Comparison of ENCODE assay signal across 9 mouse cellular contexts in the genomic region with DNA sequence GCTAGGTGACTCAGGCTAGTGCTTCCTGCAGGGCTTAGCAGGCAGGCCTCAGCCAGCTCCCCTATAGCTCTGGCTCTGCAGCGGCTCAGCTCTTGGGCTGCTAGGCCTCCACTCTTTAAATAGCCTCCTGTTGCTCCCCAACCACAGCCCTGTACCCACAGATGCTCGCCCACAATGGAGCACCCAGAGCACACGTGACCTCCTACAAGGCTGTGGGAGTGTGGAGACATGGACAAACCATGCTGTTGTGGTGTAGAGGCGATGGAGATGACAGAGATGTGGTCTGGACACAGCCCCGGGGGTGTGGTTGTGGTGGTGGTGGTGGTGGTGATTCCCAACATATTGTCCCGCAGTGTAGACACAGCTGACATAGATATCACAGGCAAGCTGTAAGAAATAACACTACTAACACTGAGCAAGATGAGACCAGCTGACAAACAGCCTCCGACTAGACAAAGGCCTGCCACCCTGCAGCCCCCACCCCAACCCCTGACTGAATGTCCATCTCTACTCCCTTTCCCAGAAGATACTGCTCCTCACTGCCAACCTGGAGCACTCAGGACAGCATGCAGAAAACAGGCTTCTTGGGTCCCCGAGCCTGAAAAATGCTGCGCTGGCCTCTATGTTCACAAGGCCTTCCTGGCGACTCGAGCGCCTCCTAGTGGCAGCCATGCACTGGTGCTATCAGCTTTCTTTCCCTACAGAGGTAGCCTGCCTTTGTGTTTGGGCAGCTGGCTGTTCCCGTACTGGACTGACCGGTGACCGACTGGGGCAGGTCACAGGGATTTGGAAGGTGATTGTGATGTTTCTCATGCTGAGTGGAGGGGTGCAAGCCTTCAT. TPM values are rescaled to one million over a fixed set of nuclear protein-coding genes. Genes with fewer than 3 reads are reported as not detected.
DNase-seq lines count a peak whose midpoint lies in the region; ATAC-seq and TF ChIP-seq lines count a peak whose summit lies in the region.
"Had no signal": no experiment of that assay in that cellular context is flagged by ENCODE, and none has a peak within 500 bp of the region (broad histone marks: within the 10 kb centered on the region; RNA-seq: fewer than 3 reads in every experiment).

No protein-coding gene starts in this region.

- H3K27me3 ChIP-seq in cerebellum, adult 2 months (ENCODE audit: control insufficient read depth, insufficient read depth, low read length), result no peaks in the 10 kb centered on the region
- H3K27me3 ChIP-seq in forebrain, postnatal 0 days (ENCODE audit: insufficient read depth, low read length), result no peaks in the 10 kb centered on the region
- H3K27me3 ChIP-seq in intestine, postnatal 0 days (replicated peaks; ENCODE audit: control insufficient read depth, insufficient read depth, low read length), result no peaks in the 10 kb centered on the region
- no peaks in the 10 kb centered on the region; the same call in 1 of the 2 replicates for H3K27me3 ChIP-seq in liver, embryonic 11.5 days (replicated peaks; ENCODE audit: control insufficient read depth, insufficient read depth, low read length)
- H3K27me3 ChIP-seq in neural tube, embryonic 13.5 days, result no peaks in the 10 kb centered on the region
- H3K27me3 ChIP-seq: embryonic facial prominence, embryonic 12.5 days had no signal

- no peaks in the 10 kb centered on the region for H3K4me1 ChIP-seq in cerebellum, adult 2 months (ENCODE audit: control insufficient read depth, insufficient read depth, low read length)
- H3K4me1 ChIP-seq in forebrain, postnatal 0 days (ENCODE audit: insufficient read depth), result no peaks in the 10 kb centered on the region
- H3K4me1 ChIP-seq in intestine, postnatal 0 days (replicated peaks; ENCODE audit: control insufficient read depth, insufficient read depth, low read length), result no peaks in the 10 kb centered on the region
- no peaks in the 10 kb centered on the region for H3K4me1 ChIP-seq in liver, embryonic 11.5 days (replicated peaks; ENCODE audit: control insufficient read depth, insufficient read depth, low read length)
- peaks cover 8% of the 10 kb centered on the region; the same call in 1 of the 2 replicates for H3K4me1 ChIP-seq in neural tube, embryonic 13.5 days (replicated peaks)

- H3K36me3 ChIP-seq in forebrain, postnatal 0 days (ENCODE audit: insufficient read depth), result no peaks in the 10 kb centered on the region
- no peaks in the 10 kb centered on the region for H3K36me3 ChIP-seq in intestine, postnatal 0 days (ENCODE audit: control insufficient read depth, insufficient read depth)
- no peaks in the 10 kb centered on the region for H3K36me3 ChIP-seq in liver, embryonic 11.5 days (ENCODE audit: control insufficient read depth, insufficient read depth, low read length)
- H3K36me3 ChIP-seq in neural tube, embryonic 13.5 days, result no peaks in the 10 kb centered on the region
- H3K36me3 ChIP-seq: embryonic facial prominence, embryonic 12.5 days had no signal

- H3K9ac ChIP-seq in forebrain, postnatal 0 days, result no peak overlapping the region
- no peak overlapping the region for H3K9ac ChIP-seq in intestine, postnatal 0 days (ENCODE audit: low read depth, low read length)
- H3K9ac ChIP-seq in liver, embryonic 11.5 days (ENCODE audit: low read depth, low read length), result no peak overlapping the region
- no peak overlapping the region for H3K9ac ChIP-seq in neural tube, embryonic 13.5 days
- H3K9ac ChIP-seq: embryonic facial prominence, embryonic 12.5 days had no signal

- 55% methylated on average over 15 of the region's 15 CpGs for WGBS in cerebellum, adult 2 months
- 45% methylated on average over 15 of the region's 15 CpGs for WGBS in forebrain, postnatal 0 days
- 46% methylated on average over 15 of the region's 15 CpGs for WGBS in intestine, postnatal 0 days
- WGBS in liver, embryonic 11.5 days, result 41% methylated on average over 15 of the region's 15 CpGs
- 39% methylated on average over 15 of the region's 15 CpGs for WGBS in neural tube, embryonic 13.5 days

- DNase-seq in left cerebral cortex, adult 18-20 months (ENCODE audit: low spot score in 2 of 2), result peak; percentile 68
- no peak for DNase-seq in left cerebral cortex, adult 11 months (ENCODE audit: low spot score)
- DNase-seq in cerebellum, adult 2 months, result peak; percentile 41 to 66
- peak; percentile 79 for DNase-seq in forebrain, postnatal 0 days
- DNase-seq in liver, embryonic 11.5 days (ENCODE audit: low spot score), result peak; percentile 75
- DNase-seq in testis, postnatal 10 days (ENCODE audit: low spot score), result peak; percentile 88

- no peak overlapping the region for H3K4me2 ChIP-seq in forebrain, postnatal 0 days (ENCODE audit: low read depth)
- H3K4me2 ChIP-seq in intestine, postnatal 0 days (replicated peaks; ENCODE audit: low read depth), result no peak overlapping the region
- no peak overlapping the region for H3K4me2 ChIP-seq in liver, embryonic 11.5 days
- no peak overlapping the region for H3K4me2 ChIP-seq in neural tube, embryonic 13.5 days
- H3K4me2 ChIP-seq: embryonic facial prominence, embryonic 12.5 days had no signal

- no peak overlapping the region for H3K4me3 ChIP-seq in cerebellum, adult 2 months (replicated peaks; ENCODE audit: insufficient read depth, low read depth, low read length)
- no peak overlapping the region for H3K4me3 ChIP-seq in forebrain, postnatal 0 days (ENCODE audit: low read depth, low read length)
- no peak overlapping the region for H3K4me3 ChIP-seq in intestine, postnatal 0 days (ENCODE audit: low read depth, low read length)
- H3K4me3 ChIP-seq in liver, embryonic 11.5 days (ENCODE audit: low read depth, low read length), result no peak overlapping the region
- H3K4me3 ChIP-seq in neural tube, embryonic 13.5 days, result no peak overlapping the region
- H3K4me3 ChIP-seq: embryonic facial prominence, embryonic 12.5 days had no signal

- no peak for TF ChIP-seq POLR2A in cerebellum, adult 2 months (IDR thresholded peaks at IDR 0.05; ENCODE audit: borderline replicate concordance, insufficient read depth, low read length)

- H3K27ac ChIP-seq in cerebellum, adult 2 months (ENCODE audit: insufficient read depth, low read length), result no peak overlapping the region
- no peak overlapping the region for H3K27ac ChIP-seq in forebrain, postnatal 0 days (ENCODE audit: low read depth, low read length)
- H3K27ac ChIP-seq in intestine, postnatal 0 days (ENCODE audit: low read depth, low read length), result no peak overlapping the region
- no peak overlapping the region for H3K27ac ChIP-seq in liver, embryonic 11.5 days (ENCODE audit: low read depth, low read length)
- no peak overlapping the region for H3K27ac ChIP-seq in neural tube, embryonic 13.5 days (replicated peaks)
- H3K27ac ChIP-seq: embryonic facial prominence, embryonic 12.5 days had no signal

- peak; percentile 81 for TF ChIP-seq CTCF in cerebellum, adult 2 months (IDR thresholded peaks at IDR 0.05; ENCODE audit: borderline replicate concordance, insufficient read depth, low read depth, low read length)
- TF ChIP-seq CTCF in forebrain, postnatal 0 days (IDR thresholded peaks at IDR 0.05; ENCODE audit: low read depth), result peak; percentile 90
- peak; percentile 94 for TF ChIP-seq CTCF in intestine, postnatal 0 days (IDR thresholded peaks at IDR 0.05; ENCODE audit: low read depth)

- peak; percentile 55 for ATAC-seq in forebrain, postnatal 0 days
- no peak for ATAC-seq in intestine, postnatal 0 days
- no peak for ATAC-seq in liver, embryonic 11.5 days (replicated peaks; ENCODE audit: low FRiP score)
- 0 out of 2 replicates have a peak, but pooled peaks have one; percentile 30 for ATAC-seq in neural tube, embryonic 13.5 days (ENCODE audit: low read depth)

- H3K9me3 ChIP-seq in forebrain, postnatal 0 days (ENCODE audit: low read length), result no peaks in the 10 kb centered on the region
- no peaks in the 10 kb centered on the region for H3K9me3 ChIP-seq in intestine, postnatal 0 days (ENCODE audit: control insufficient read depth)
- no peaks in the 10 kb centered on the region for H3K9me3 ChIP-seq in liver, embryonic 11.5 days (ENCODE audit: control insufficient read depth, low read length)
- no peaks in the 10 kb centered on the region for H3K9me3 ChIP-seq in neural tube, embryonic 13.5 days
- H3K9me3 ChIP-seq: embryonic facial prominence, embryonic 12.5 days had no signal

RNA-seq across cellular contexts. Expression of a gene that starts 30.0 kb away (rescaled TPM):
- 10 to 100 TPM; 21.1 to 22.5 TPM for total RNA-seq in left cerebral cortex, adult 18-20 months (2021)
- polyA plus RNA-seq in cerebellum, adult 2 months (2012; rRNA removed), result 10.3 and 11.3 TPM in 2 replicates
- total RNA-seq in forebrain, postnatal 0 days (2014; rRNA removed), result 7.8 and 7.9 TPM in 2 replicates
- 1.5 and 1.9 TPM in 2 replicates for polyA plus RNA-seq in forebrain, postnatal 0 days (2015; fragmentation: Nextera tagmentation; extraction: Ambion mirVana)
- polyA plus RNA-seq in intestine, postnatal 0 days (2015; fragmentation: Nextera tagmentation; extraction: Ambion mirVana), result 2.3 and 2.6 TPM in 2 replicates
- polyA plus RNA-seq in liver, embryonic 11.5 days (2014; fragmentation: Nextera tagmentation; extraction: Ambion mirVana), result 5.0 and 6.4 TPM in 2 replicates
- 1.8 and 2.2 TPM in 2 replicates for polyA plus RNA-seq in neural tube, embryonic 13.5 days (2015; fragmentation: Nextera tagmentation; extraction: Ambion mirVana)

Comparison
In these comparisons a context has a peak if more than half of its experiments do, and no peak if none do; other contexts are left out.
1. ATAC-seq: peak in forebrain, postnatal 0 days (single experiment) and neural tube, embryonic 13.5 days (single experiment); none in intestine, postnatal 0 days (single experiment) and liver, embryonic 11.5 days (single experiment).
2. Peak in every context shown above with its lines, with median percentiles within 50 percentile points of each other: CTCF ChIP-seq.